Mouse (Mus musculus): Measurements from ENCODE around the gene Stx18.

Gene Stx18

GRCm38 (mm10) chr5:38064701-38065100 lies 26.2 kb downstream of the Stx18 start:
- CTCF ChIA-PET, result interaction anchor here in 1 of 4 experiments (1.1 kb wide), 1 partner anchor 21 kb away, joined by 4 read pairs; no protein-coding TSS in a partner anchor
- POLR2A ChIA-PET, result no interaction called here

GRCm38 (mm10) chr5:38065454-38065853 lies 26.9 kb downstream of the Stx18 start:
- ChIA-PET CTCF (no interaction called here), POLR2A (no interaction called here)

GRCm38 (mm10) chr5:38066606-38067005 lies 28.1 kb downstream of the Stx18 start:
- POLR2A ChIA-PET, result interaction anchor here in 1 of 4 experiments (0.7 kb wide), 1 partner anchor 11 kb away, joined by 3 read pairs; no protein-coding TSS in a partner anchor
- CTCF ChIA-PET, result no interaction called here

GRCm38 (mm10) chr5:38076326-38076725 lies 37.8 kb downstream of the Stx18 start:
- CTCF ChIA-PET, result interaction anchor here in 2 of 4 experiments (0.5 to 0.6 kb wide), 3 partner anchors 76 to 787 kb away, joined by 3 to 5 read pairs (median 4); no protein-coding TSS in a partner anchor
- POLR2A ChIA-PET, result no interaction called here

GRCm38 (mm10) chr5:38078575-38078974 lies 40.0 kb downstream of the Stx18 start:
- POLR2A ChIA-PET, result no interaction called here
- CTCF ChIA-PET, result no interaction called here

- CTCF ChIA-PET, result no interaction called here
These were observed 41.9 kb downstream of the Stx18 start for GRCm38 (mm10) chr5:38080472-38080871.

GRCm38 (mm10) chr5:38082589-38082988 lies 44.0 kb downstream of the Stx18 start:
- ChIA-PET CTCF (interaction anchor here in 1 of 4 experiments (0.5 kb wide), 1 partner anchor 288 kb away, joined by 3 read pairs; no protein-coding TSS in a partner anchor), POLR2A (no interaction called here)

More at GRCm38 (mm10) chr5:38080472-38080871, 41.9 kb downstream of the Stx18 start:
- POLR2A ChIA-PET, result no interaction called here

- CTCF ChIA-PET, result interaction anchor here in 1 of 4 experiments (0.6 kb wide), 1 partner anchor 314 kb away, joined by 8 read pairs; no protein-coding TSS in a partner anchor
- POLR2A ChIA-PET, result no interaction called here
These were observed 44.8 kb downstream of the Stx18 start for GRCm38 (mm10) chr5:38083362-38083761.

GRCm38 (mm10) chr5:38084616-38085015 lies 46.1 kb downstream of the Stx18 start:
- CTCF ChIA-PET, result no interaction called here
- POLR2A ChIA-PET, result no interaction called here

- POLR2A ChIA-PET, result interaction anchor here in 1 of 4 experiments (0.6 kb wide), 1 partner anchor 121 kb away, joined by 4 read pairs; no protein-coding TSS in a partner anchor
- CTCF ChIA-PET, result interaction anchor here in 3 of 4 experiments (0.6 to 1.3 kb wide), 8 partner anchors 13 to 797 kb away, joined by 3 to 5 read pairs (median 3); no protein-coding TSS in a partner anchor
These were observed 47.2 kb downstream of the Stx18 start for GRCm38 (mm10) chr5:38085561-38086392.

GRCm38 (mm10) chr5:38090111-38090510 lies 51.6 kb downstream of the Stx18 start:
- ChIA-PET POLR2A (interaction anchor here in 2 of 4 experiments (0.5 to 1.2 kb wide), 4 partner anchors 51 to 1217 kb away, joined by 3 to 4 read pairs (median 4); partner anchors contain the start of gene Stx18 (in 1 of the 2)), CTCF (interaction anchor here in 3 of 4 experiments (0.5 to 1.8 kb wide), 13 partner anchors 15 to 641 kb away, joined by 3 to 5 read pairs (median 4); no protein-coding TSS in a partner anchor)

- ChIA-PET CTCF (interaction anchor here in 3 of 4 experiments (0.6 to 1.8 kb wide), 12 partner anchors 15 to 337 kb away, joined by 3 to 5 read pairs (median 4); no protein-coding TSS in a partner anchor), POLR2A (interaction anchor here in 2 of 4 experiments (0.5 to 1.2 kb wide), 4 partner anchors 52 to 1217 kb away, joined by 3 to 4 read pairs (median 4); partner anchors contain the start of gene Stx18 (in 1 of the 2))
These were observed 52.0 kb downstream of the Stx18 start for GRCm38 (mm10) chr5:38090581-38090980.

GRCm38 (mm10) chr5:38091046-38091965 lies 52.8 kb downstream of the Stx18 start:
- ChIA-PET POLR2A (interaction anchor here in 1 of 4 experiments (1.2 kb wide), 1 partner anchor 52 kb away, joined by 4 read pairs; the partner anchor contains the start of gene Stx18), CTCF (interaction anchor here (0.5 to 1.8 kb wide), 14 partner anchors 14 to 337 kb away, joined by 3 to 6 read pairs (median 4); no protein-coding TSS in a partner anchor)

- CTCF ChIA-PET, result interaction anchor here in 3 of 4 experiments (0.6 to 1.8 kb wide), 5 partner anchors 13 to 264 kb away, joined by 3 to 5 read pairs (median 4); no protein-coding TSS in a partner anchor
- POLR2A ChIA-PET, result no interaction called here
These were observed 53.4 kb downstream of the Stx18 start for GRCm38 (mm10) chr5:38091966-38092304.

- CTCF ChIA-PET, result interaction anchor here in 1 of 4 experiments (1.3 kb wide), 1 partner anchor 104 kb away, joined by 4 read pairs; no protein-coding TSS in a partner anchor
- POLR2A ChIA-PET, result no interaction called here
These were observed 55.8 kb downstream of the Stx18 start for GRCm38 (mm10) chr5:38094331-38094730.

GRCm38 (mm10) chr5:38097501-38098093 lies 59.1 kb downstream of the Stx18 start:
- ChIA-PET CTCF (interaction anchor here (0.6 to 2.4 kb wide), 6 partner anchors 9 to 100 kb away, joined by 3 to 16 read pairs (median 6); no protein-coding TSS in a partner anchor), POLR2A (no interaction called here)

- ChIA-PET POLR2A (no interaction called here), CTCF (interaction anchor here in 3 of 4 experiments (0.5 to 1.7 kb wide), 4 partner anchors 14 to 382 kb away, joined by 3 to 24 read pairs (median 12); partner anchors contain the start of gene Stk32b (in 1 of the 3))
These were observed 60.7 kb downstream of the Stx18 start for GRCm38 (mm10) chr5:38099139-38099676.

GRCm38 (mm10) chr5:38102945-38103344 lies 64.4 kb downstream of the Stx18 start:
- ChIA-PET CTCF (no interaction called here), POLR2A (no interaction called here)

Measured in embryonic stem cell, embryonic (primary cell).